Mouse (Mus musculus): ENCODE results near the gene Zbtb22.

The Zbtb22 gene

GRCm38 (mm10) chr17:33953961-33954565, 38.4 kb downstream of the Zbtb22 start:
- in situ Hi-C loops (cut with MboI; ENCODE audit: low pct_unique_long_range_greater_than_20kb in 1 of 2, low sequenced_read_pairs in 2 of 2, unreplicated experiment in 1 of 2), result no loop called here

- in situ Hi-C loops (cut with MboI; ENCODE audit: low pct_unique_long_range_greater_than_20kb in 1 of 2, low sequenced_read_pairs in 2 of 2, unreplicated experiment in 1 of 2), result no loop called here
These were observed 39.2 kb downstream of the Zbtb22 start for GRCm38 (mm10) chr17:33954646-33955554.

GRCm38 (mm10) chr17:33955555-33956214, 40.0 kb downstream of the Zbtb22 start, which contains the start of the genes Vps52 and Rps18:
Vps52 (plus strand) TSS chr17:33955812.
Rps18 (minus strand) TSS chr17:33956001.
- in situ Hi-C loops (cut with MboI; ENCODE audit: low pct_unique_long_range_greater_than_20kb in 1 of 2, low sequenced_read_pairs in 2 of 2, unreplicated experiment in 1 of 2), result no loop called here

- in situ Hi-C loops (cut with MboI; ENCODE audit: low pct_unique_long_range_greater_than_20kb in 1 of 2, low sequenced_read_pairs in 2 of 2, unreplicated experiment in 1 of 2), result no loop called here
These were observed 40.6 kb downstream of the Zbtb22 start for GRCm38 (mm10) chr17:33956336-33956735.

- in situ Hi-C loops (cut with MboI; ENCODE audit: low pct_unique_long_range_greater_than_20kb in 1 of 2, low sequenced_read_pairs in 2 of 2, unreplicated experiment in 1 of 2), result no loop called here
These were observed 41.8 kb downstream of the Zbtb22 start for GRCm38 (mm10) chr17:33957493-33957892.

GRCm38 (mm10) chr17:33958451-33958850, 42.7 kb downstream of the Zbtb22 start:
- in situ Hi-C loops (cut with MboI; ENCODE audit: low pct_unique_long_range_greater_than_20kb in 1 of 2, low sequenced_read_pairs in 2 of 2, unreplicated experiment in 1 of 2), result no loop called here

- in situ Hi-C loops (cut with MboI; ENCODE audit: low pct_unique_long_range_greater_than_20kb in 1 of 2, low sequenced_read_pairs in 2 of 2, unreplicated experiment in 1 of 2), result no loop called here
These were observed 43.4 kb downstream of the Zbtb22 start for GRCm38 (mm10) chr17:33959135-33959534.

GRCm38 (mm10) chr17:33959948-33960347, 44.2 kb downstream of the Zbtb22 start:
- in situ Hi-C loops (cut with MboI; ENCODE audit: low pct_unique_long_range_greater_than_20kb in 1 of 2, low sequenced_read_pairs in 2 of 2, unreplicated experiment in 1 of 2), result no loop called here

GRCm38 (mm10) chr17:33962876-33963275, 47.2 kb downstream of the Zbtb22 start:
- in situ Hi-C loops (cut with MboI; ENCODE audit: low pct_unique_long_range_greater_than_20kb in 1 of 2, low sequenced_read_pairs in 2 of 2, unreplicated experiment in 1 of 2), result no loop called here

GRCm38 (mm10) chr17:33965082-33965845, 49.6 kb downstream of the Zbtb22 start:
- in situ Hi-C loops (cut with MboI; ENCODE audit: low pct_unique_long_range_greater_than_20kb in 1 of 2, low sequenced_read_pairs in 2 of 2, unreplicated experiment in 1 of 2), result loop anchor here in 1 of 2 experiments (5.0 kb wide), 1 partner anchor 37 kb away; the partner anchor contains the start of gene H2-K1

- in situ Hi-C loops (cut with MboI; ENCODE audit: low pct_unique_long_range_greater_than_20kb in 1 of 2, low sequenced_read_pairs in 2 of 2, unreplicated experiment in 1 of 2), result loop anchor here in 1 of 2 experiments (5.0 kb wide), 1 partner anchor 36 kb away; the partner anchor contains the start of gene H2-K1
These were observed 50.3 kb downstream of the Zbtb22 start for GRCm38 (mm10) chr17:33965846-33966550.

GRCm38 (mm10) chr17:33968489-33968888, 52.8 kb downstream of the Zbtb22 start:
- in situ Hi-C loops (cut with MboI; ENCODE audit: low pct_unique_long_range_greater_than_20kb in 1 of 2, low sequenced_read_pairs in 2 of 2, unreplicated experiment in 1 of 2), result loop anchor here in 1 of 2 experiments (5.0 kb wide), 1 partner anchor 34 kb away; the partner anchor contains the start of gene H2-K1

Data from mouse embryonic stem cell (cell line).